Mouse (Mus musculus): ENCODE data around the gene Nfe2l1. TPM values are rescaled to one million over a fixed set of nuclear protein-coding genes. Genes with fewer than 3 reads are reported as not detected.

The Nfe2l1 gene
- total RNA-seq (2014; rRNA removed) (86.0 and 88.0 TPM in 2 replicates), polyA plus RNA-seq (2015; fragmentation: Nextera tagmentation; extraction: Ambion mirVana) (64.5 and 68.9 TPM in 2 replicates)

DNA sequence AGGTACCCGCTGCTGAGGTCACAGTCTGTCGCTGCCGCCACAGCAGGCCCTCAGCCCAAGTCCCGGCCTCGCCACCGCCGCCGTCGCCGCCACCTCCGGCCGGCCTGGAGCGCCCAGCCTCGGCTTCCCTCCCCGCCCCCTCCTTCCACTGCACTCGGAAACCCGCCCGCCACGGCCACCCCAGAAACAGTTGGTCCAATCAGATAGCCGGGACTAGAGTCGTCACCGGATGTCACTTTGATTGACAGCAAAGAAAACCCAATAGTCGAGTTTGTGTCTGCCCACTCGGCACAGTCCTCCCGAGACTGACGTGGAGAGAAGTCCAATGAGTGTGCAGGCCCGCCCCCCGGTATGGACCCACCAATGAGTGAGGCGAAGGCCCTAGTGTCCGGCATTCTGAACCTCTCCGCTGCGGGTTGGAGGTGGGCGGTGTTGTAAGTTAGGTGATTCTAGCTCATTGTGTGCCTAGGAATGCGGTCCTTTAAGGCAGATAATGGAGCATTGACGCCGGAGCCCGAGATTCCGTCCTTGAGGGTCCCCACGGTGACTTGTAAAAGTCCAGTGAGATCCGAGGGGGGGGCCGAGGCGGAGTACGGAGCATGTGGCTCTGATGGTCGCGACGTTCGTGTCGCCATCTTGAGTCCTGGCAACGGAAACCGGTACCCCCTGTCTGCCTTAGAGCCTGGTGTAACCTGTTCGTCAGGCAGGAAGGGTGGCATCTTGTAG, at the start of gene Nfe2l1:
TSS of gene Nfe2l1 (minus strand) at position 156 of the 726 bp plus-strand sequence.
- peak within 1 kb of the TSS; percentile 84 for H3K4me2 ChIP-seq (ENCODE audit: low read depth, low read length, poor library complexity, severe bottlenecking)

DNA sequence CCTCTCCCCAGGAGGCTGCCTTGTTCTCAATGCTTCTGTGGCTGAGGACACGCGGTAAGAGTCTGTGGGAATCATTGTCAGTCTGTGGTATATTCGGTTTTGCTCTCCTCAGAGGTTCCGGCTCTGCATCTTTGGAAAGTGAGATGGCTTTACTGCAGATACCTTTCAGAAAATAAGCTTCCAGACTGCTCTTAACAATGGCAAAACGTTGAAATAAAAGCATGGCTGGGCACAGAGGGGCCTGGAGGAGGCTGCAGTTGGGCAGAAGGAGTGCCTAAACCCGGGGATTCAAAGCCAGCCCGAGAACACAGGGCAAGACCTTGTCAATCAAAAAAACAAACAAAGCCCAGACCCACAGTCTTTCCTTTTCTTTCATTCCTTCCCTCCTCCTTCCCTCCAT, 49.6 kb upstream of the Nfe2l1 start:
- Histone ChIP-seq H3K4me3 (ENCODE audit: low read depth, low read length) (no peak overlapping the region), H3K27me3 (ENCODE audit: insufficient read depth, low read length) (no peaks in the 10 kb centered on the region), H3K27ac (ENCODE audit: low read depth, low read length) (no peak overlapping the region), H3K9ac (replicated peaks; ENCODE audit: low read length, poor library complexity, severe bottlenecking) (no peak overlapping the region), H3K36me3 (ENCODE audit: insufficient read depth, low read length) (no peaks in the 10 kb centered on the region), H3K4me1 (ENCODE audit: insufficient read depth, low read length) (peaks cover 14% of the 10 kb centered on the region; the same call in 1 of the 2 replicates), H3K9me3 (ENCODE audit: low read length) (no peaks in the 10 kb centered on the region), H3K4me2 (ENCODE audit: low read depth, low read length, poor library complexity, severe bottlenecking) (no peak overlapping the region)
- no peak for ATAC-seq (ENCODE audit: low FRiP score)
- WGBS: 11% methylated on average over 7 of the region's 7 CpGs
- no peak for TF ChIP-seq CTCF (IDR thresholded peaks at IDR 0.05)
- no peak for DNase-seq (ENCODE audit: low spot score)

More for the DNA sequence above, at the start of gene Nfe2l1:
- DNase-seq (ENCODE audit: low spot score) (peak; percentile 100), ATAC-seq (ENCODE audit: low FRiP score) (peak; percentile 99)
- TF ChIP-seq CTCF (IDR thresholded peaks at IDR 0.05): peak; percentile 46
- Histone ChIP-seq H3K27ac (ENCODE audit: low read depth, low read length) (peak within 1 kb of the TSS; percentile 94), H3K27me3 (ENCODE audit: insufficient read depth, low read length) (no peaks in the 10 kb centered on the region), H3K4me1 (ENCODE audit: insufficient read depth, low read length) (peaks cover 16% of the 10 kb centered on the region), H3K9ac (replicated peaks; ENCODE audit: low read length, poor library complexity, severe bottlenecking) (peak within 1 kb of the TSS; percentile 92), H3K4me3 (ENCODE audit: low read depth, low read length) (peak within 1 kb of the TSS; percentile 87), H3K36me3 (ENCODE audit: insufficient read depth, low read length) (peaks cover 7% of the 10 kb centered on the region; the same call in 1 of the 2 replicates), H3K9me3 (ENCODE audit: low read length) (no peaks in the 10 kb centered on the region)
- WGBS: 0% methylated on average over 50 of the region's 51 CpGs

GRCm38 (mm10) chr11:96878715-96879114, 48.9 kb upstream of the Nfe2l1 start:
- H3K27me3 ChIP-seq (ENCODE audit: insufficient read depth, low read length): no peaks in the 10 kb centered on the region
- no peak for TF ChIP-seq CTCF (IDR thresholded peaks at IDR 0.05)
- 17% methylated on average over 3 of the region's 3 CpGs for WGBS
- no peak for DNase-seq (ENCODE audit: low spot score)
- no peaks in the 10 kb centered on the region for H3K36me3 ChIP-seq (ENCODE audit: insufficient read depth, low read length)
- no peak overlapping the region for H3K4me3 ChIP-seq (ENCODE audit: low read depth, low read length)
- ATAC-seq (ENCODE audit: low FRiP score): no peak
- no peaks in the 10 kb centered on the region for H3K9me3 ChIP-seq (ENCODE audit: low read length)
- no peak overlapping the region for H3K27ac ChIP-seq (ENCODE audit: low read depth, low read length)
- H3K9ac ChIP-seq (replicated peaks; ENCODE audit: low read length, poor library complexity, severe bottlenecking): no peak overlapping the region
- peaks cover 17% of the 10 kb centered on the region for H3K4me1 ChIP-seq (ENCODE audit: insufficient read depth, low read length)
- H3K4me2 ChIP-seq (ENCODE audit: low read depth, low read length, poor library complexity, severe bottlenecking): no peak overlapping the region

DNA sequence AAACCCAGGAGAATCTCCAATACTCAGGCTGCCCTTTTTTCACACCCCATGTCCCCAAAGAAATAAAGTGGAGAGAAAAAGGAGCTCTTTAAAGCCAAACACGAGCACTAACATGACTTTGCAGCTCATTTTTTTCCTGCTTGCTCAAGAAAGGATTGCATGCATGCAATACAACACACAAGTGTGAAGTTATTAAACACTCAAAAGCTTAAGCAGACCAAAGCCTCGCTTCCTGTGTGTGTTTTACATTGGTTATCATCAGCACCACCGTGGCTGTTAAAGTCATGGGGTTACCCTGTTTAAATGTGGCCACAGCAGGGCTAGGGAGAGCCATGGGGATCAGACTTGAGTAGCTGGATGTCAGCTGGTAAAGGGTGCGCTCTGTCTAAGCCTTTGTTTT, 47.3 kb upstream of the Nfe2l1 start:
- ATAC-seq (ENCODE audit: low FRiP score) (no peak), DNase-seq (ENCODE audit: low spot score) (no peak)
- Histone ChIP-seq H3K27ac (ENCODE audit: low read depth, low read length) (peak overlapping the region; percentile 96), H3K4me2 (ENCODE audit: low read depth, low read length, poor library complexity, severe bottlenecking) (peak overlapping the region; percentile 54), H3K9ac (replicated peaks; ENCODE audit: low read length, poor library complexity, severe bottlenecking) (0 out of 2 replicates have a peak overlapping the region, but pooled peaks have one; percentile 19), H3K4me3 (ENCODE audit: low read depth, low read length) (no peak overlapping the region), H3K9me3 (ENCODE audit: low read length) (no peaks in the 10 kb centered on the region), H3K27me3 (ENCODE audit: insufficient read depth, low read length) (no peaks in the 10 kb centered on the region), H3K4me1 (ENCODE audit: insufficient read depth, low read length) (peaks cover 30% of the 10 kb centered on the region), H3K36me3 (ENCODE audit: insufficient read depth, low read length) (no peaks in the 10 kb centered on the region)
- TF ChIP-seq CTCF (IDR thresholded peaks at IDR 0.05): no peak
- WGBS: 25% methylated on average over 4 of the region's 4 CpGs

DNA sequence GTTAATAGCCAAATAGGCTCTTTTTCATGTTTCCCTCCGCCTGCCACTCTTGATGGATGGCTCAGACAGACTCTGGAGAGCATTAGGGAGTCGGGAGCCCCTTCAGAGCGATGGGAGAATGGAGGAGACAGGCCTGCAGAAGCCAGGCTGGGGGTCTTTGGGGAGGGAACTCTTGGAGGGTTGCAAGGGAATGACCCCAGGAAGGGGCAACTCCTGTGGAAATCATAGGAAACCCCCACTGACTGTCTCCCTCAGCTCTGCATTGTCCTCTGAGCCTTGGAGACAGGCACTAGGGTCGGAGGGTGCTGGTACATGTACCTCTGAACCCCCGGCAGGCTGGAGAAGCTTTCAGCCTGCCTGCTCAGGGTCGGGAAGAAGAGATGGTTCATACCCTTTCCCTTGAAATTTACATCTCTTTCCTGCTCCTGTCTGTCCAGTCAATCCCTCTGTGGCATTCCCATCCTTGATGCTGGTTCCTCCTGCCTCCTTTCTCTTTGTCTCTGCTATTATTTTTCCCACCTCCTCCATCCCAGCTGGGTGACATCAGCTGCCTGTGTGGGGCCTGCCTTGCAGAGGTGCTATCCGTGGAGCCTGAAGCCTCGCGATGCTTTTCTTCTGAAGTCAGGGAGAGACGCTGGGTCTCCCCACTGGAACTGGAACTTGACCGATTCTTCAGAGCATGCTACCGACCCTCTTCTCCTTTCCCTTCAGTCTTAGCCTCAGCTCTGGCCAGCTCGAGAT, 46.7 kb upstream of the Nfe2l1 start:
- H3K4me1 ChIP-seq (ENCODE audit: insufficient read depth, low read length): peaks cover 30% of the 10 kb centered on the region
- no peaks in the 10 kb centered on the region for H3K9me3 ChIP-seq (ENCODE audit: low read length)
- WGBS: 3% methylated on average over 13 of the region's 13 CpGs
- no peaks in the 10 kb centered on the region for H3K36me3 ChIP-seq (ENCODE audit: insufficient read depth, low read length)
- H3K27ac ChIP-seq (ENCODE audit: low read depth, low read length): peak overlapping the region; percentile 96
- DNase-seq (ENCODE audit: low spot score) (peak; percentile 73), ATAC-seq (ENCODE audit: low FRiP score) (peak; percentile 47; the same call in 1 of the 2 replicates)
- peak overlapping the region; percentile 54 for H3K4me2 ChIP-seq (ENCODE audit: low read depth, low read length, poor library complexity, severe bottlenecking)
- TF ChIP-seq CTCF (IDR thresholded peaks at IDR 0.05): no peak
- peak overlapping the region; percentile 30; the same call in 1 of the 2 replicates for H3K4me3 ChIP-seq (ENCODE audit: low read depth, low read length)
- peak overlapping the region; percentile 60 for H3K9ac ChIP-seq (replicated peaks; ENCODE audit: low read length, poor library complexity, severe bottlenecking)
- no peaks in the 10 kb centered on the region for H3K27me3 ChIP-seq (ENCODE audit: insufficient read depth, low read length)
